7 mouse cellular contexts compared by ENCODE assay signal in genomic region chr3:96486828-96487559, GRCm38 (mm10). TPM values are rescaled to one million over a fixed set of nuclear protein-coding genes. Genes with fewer than 3 reads are reported as not detected.
DNase-seq lines count a peak whose midpoint lies in the region; ATAC-seq and TF ChIP-seq lines count a peak whose summit lies in the region.
"Not testable (repeated sequence)": the region's sequence is repeated elsewhere in the genome, so short reads cannot be mapped to it uniquely, and the experiment has no call there.

No protein-coding gene starts in this region.

- H3K4me1 ChIP-seq in forebrain, embryonic 10.5 days: peaks cover 19% of the 10 kb centered on the region
- H3K4me1 ChIP-seq in heart, embryonic 13.5 days: peaks cover 18% of the 10 kb centered on the region
- H3K4me1 ChIP-seq in intestine, embryonic 14.5 days (replicated peaks; ENCODE audit: control insufficient read depth, insufficient read depth, low read length); limb, embryonic 15.5 days; neural tube, embryonic 13.5 days (replicated peaks): not testable (repeated sequence)
- H3K4me1 ChIP-seq in megakaryocyte, embryonic 14.5 days: peaks cover 14% of the 10 kb centered on the region; the same call in 1 of the 2 replicates

- H3K27ac ChIP-seq in forebrain, embryonic 10.5 days; intestine, embryonic 14.5 days (ENCODE audit: low read depth); limb, embryonic 15.5 days: not testable (repeated sequence)
- H3K27ac ChIP-seq in heart, embryonic 13.5 days (replicated peaks): peak overlapping the region; percentile 94
- H3K27ac ChIP-seq in neural tube, embryonic 13.5 days (replicated peaks): peak overlapping the region; percentile 91

- not testable (repeated sequence) for H3K36me3 ChIP-seq in forebrain, embryonic 10.5 days (replicated peaks); heart, embryonic 13.5 days; intestine, embryonic 14.5 days (ENCODE audit: control insufficient read depth, insufficient read depth, low read length); limb, embryonic 15.5 days; megakaryocyte, embryonic 14.5 days (replicated peaks; ENCODE audit: low read length); neural tube, embryonic 13.5 days

- TF ChIP-seq POLR2A in brain, embryonic 14.5 days (IDR thresholded peaks at IDR 0.05; ENCODE audit: borderline replicate concordance, extremely low read depth, insufficient read depth, insufficient read length, poor library complexity, severe bottlenecking): not testable (repeated sequence)

- H3K27me3 ChIP-seq in forebrain, embryonic 10.5 days (ENCODE audit: poor library complexity, severe bottlenecking): peaks cover 20% of the 10 kb centered on the region
- not testable (repeated sequence) for H3K27me3 ChIP-seq in heart, embryonic 13.5 days (replicated peaks); intestine, embryonic 14.5 days (replicated peaks; ENCODE audit: control insufficient read depth, insufficient read depth, low read length); limb, embryonic 15.5 days
- peaks cover 24% of the 10 kb centered on the region for H3K27me3 ChIP-seq in megakaryocyte, embryonic 14.5 days (replicated peaks)
- H3K27me3 ChIP-seq in neural tube, embryonic 13.5 days: peaks cover 20% of the 10 kb centered on the region

- H3K4me3 ChIP-seq in forebrain, embryonic 10.5 days: peak overlapping the region; percentile 47
- peak overlapping the region; percentile 47 for H3K4me3 ChIP-seq in heart, embryonic 13.5 days
- peak overlapping the region; percentile 20; the same call in 1 of the 2 replicates for H3K4me3 ChIP-seq in intestine, embryonic 14.5 days (ENCODE audit: low read depth, low read length)
- peak overlapping the region; percentile 37 for H3K4me3 ChIP-seq in limb, embryonic 15.5 days
- H3K4me3 ChIP-seq in megakaryocyte, embryonic 14.5 days (replicated peaks): peak overlapping the region; percentile 84
- H3K4me3 ChIP-seq in neural tube, embryonic 13.5 days: peak overlapping the region; percentile 33

- not testable (repeated sequence) for TF ChIP-seq CTCF in brain, embryonic 14.5 days (IDR thresholded peaks at IDR 0.05; ENCODE audit: borderline replicate concordance, extremely low read depth, insufficient read depth, insufficient read length)

- peak overlapping the region; percentile 70 for H3K4me2 ChIP-seq in heart, embryonic 13.5 days
- H3K4me2 ChIP-seq in intestine, embryonic 14.5 days (ENCODE audit: low read length): peak overlapping the region; percentile 61
- H3K4me2 ChIP-seq in limb, embryonic 15.5 days: peak overlapping the region; percentile 41
- H3K4me2 ChIP-seq in neural tube, embryonic 13.5 days: peak overlapping the region; percentile 56

- not testable (repeated sequence) for H3K9me3 ChIP-seq in forebrain, embryonic 10.5 days; heart, embryonic 13.5 days; intestine, embryonic 14.5 days (ENCODE audit: control insufficient read depth, low read length); limb, embryonic 15.5 days; megakaryocyte, embryonic 14.5 days; neural tube, embryonic 13.5 days

- peak overlapping the region; percentile 74 for H3K9ac ChIP-seq in heart, embryonic 13.5 days
- not testable (repeated sequence) for H3K9ac ChIP-seq in intestine, embryonic 14.5 days (ENCODE audit: low read length); limb, embryonic 15.5 days
- peak overlapping the region; percentile 52; the same call in 1 of the 2 replicates for H3K9ac ChIP-seq in neural tube, embryonic 13.5 days

- 9% methylated on average over 9 of the region's 38 CpGs for WGBS in forebrain, embryonic 10.5 days
- 12% methylated on average over 7 of the region's 38 CpGs for WGBS in heart, embryonic 13.5 days
- WGBS in intestine, embryonic 14.5 days: 16% methylated on average over 5 of the region's 38 CpGs
- 11% methylated on average over 5 of the region's 38 CpGs for WGBS in limb, embryonic 15.5 days
- 8% methylated on average over 8 of the region's 38 CpGs for WGBS in neural tube, embryonic 13.5 days

- ATAC-seq in heart, embryonic 13.5 days (ENCODE audit: extremely low read depth, insufficient number of reproducible peaks, low FRiP score, low TSS enrichment): peak; percentile 79
- peak; percentile 83 for ATAC-seq in intestine, embryonic 14.5 days (replicated peaks; ENCODE audit: low FRiP score, low TSS enrichment, low read depth)
- peak; percentile 70 for ATAC-seq in limb, embryonic 15.5 days (ENCODE audit: insufficient number of reproducible peaks, low FRiP score, low TSS enrichment, low read depth)
- peak; percentile 79 for ATAC-seq in neural tube, embryonic 13.5 days (ENCODE audit: low read depth)

- DNase-seq in brain, embryonic 14.5 days (ENCODE audit: low read depth): peak; percentile 29
- DNase-seq in forebrain, embryonic 10.5 days (ENCODE audit: extremely low spot score, low spot score); intestine, embryonic 14.5 days (ENCODE audit: low spot score): not testable (repeated sequence)

RNA-seq across cellular contexts. Expression of gene BC107364, which starts 34.9 kb away (rescaled TPM):
- 0.05 TPM in 1 of 2 replicates, not detected in the other for polyA plus RNA-seq in brain, embryonic 14.5 days (2012; rRNA removed)
- polyA plus RNA-seq in forebrain, embryonic 10.5 days (2016; fragmentation: Nextera tagmentation; extraction: Ambion mirVana): 0.20 TPM in 1 of 2 replicates, not detected in the other
- 0.68 and 0.78 TPM in 2 replicates for polyA plus RNA-seq in heart, embryonic 13.5 days (2015; fragmentation: Nextera tagmentation; extraction: Ambion mirVana)
- not detected in 2 replicates for polyA plus RNA-seq in intestine, embryonic 14.5 days (2014; fragmentation: Nextera tagmentation; extraction: Ambion mirVana)
- polyA plus RNA-seq in limb, embryonic 15.5 days (2015; fragmentation: Nextera tagmentation; extraction: Ambion mirVana): 0.22 and 0.55 TPM in 2 replicates
- polyA plus RNA-seq in megakaryocyte, embryonic 14.5 days (2012; ENCODE audit: insufficient read depth, low replicate concordance): not detected in 2 replicates
- polyA plus RNA-seq in neural tube, embryonic 13.5 days (2015; fragmentation: Nextera tagmentation; extraction: Ambion mirVana): not detected in 2 replicates

RNA-seq across cellular contexts. Expression of gene Hfe2, which starts 38.0 kb away (rescaled TPM):
- 0.58 and 0.66 TPM in 2 replicates for polyA plus RNA-seq in brain, embryonic 14.5 days (2012; rRNA removed)
- 1.6 and 1.8 TPM in 2 replicates for polyA plus RNA-seq in forebrain, embryonic 10.5 days (2016; fragmentation: Nextera tagmentation; extraction: Ambion mirVana)
- polyA plus RNA-seq in heart, embryonic 13.5 days (2015; fragmentation: Nextera tagmentation; extraction: Ambion mirVana): 7.4 and 7.5 TPM in 2 replicates
- 0.11 and 0.28 TPM in 2 replicates for polyA plus RNA-seq in intestine, embryonic 14.5 days (2014; fragmentation: Nextera tagmentation; extraction: Ambion mirVana)
- polyA plus RNA-seq in limb, embryonic 15.5 days (2015; fragmentation: Nextera tagmentation; extraction: Ambion mirVana): 8.7 and 18.4 TPM in 2 replicates
- 21.2 and 30.0 TPM in 2 replicates for polyA plus RNA-seq in megakaryocyte, embryonic 14.5 days (2012; ENCODE audit: insufficient read depth, low replicate concordance)
- polyA plus RNA-seq in neural tube, embryonic 13.5 days (2015; fragmentation: Nextera tagmentation; extraction: Ambion mirVana): 1.0 and 1.4 TPM in 2 replicates

Comparison
In these comparisons a context has a peak if more than half of its experiments do, and no peak if none do; other contexts are left out.
1. H3K4me3 ChIP-seq: peak in every context shown above with its lines; median percentile 84 in megakaryocyte, embryonic 14.5 days; 47 in forebrain, embryonic 10.5 days; 47 in heart, embryonic 13.5 days; 37 in limb, embryonic 15.5 days; 33 in neural tube, embryonic 13.5 days; 20 in intestine, embryonic 14.5 days.